Mouse (Mus musculus): ENCODE data around the gene Lrrc38. TPM values are rescaled to one million over a fixed set of nuclear protein-coding genes. Genes with fewer than 3 reads are reported as not detected.

Lrrc38 gene
- polyA plus RNA-seq, 1 experiment from 2014 or later, result 0.11 TPM

- Histone ChIP-seq H3K27ac (replicated peaks; ENCODE audit: low read depth, low read length) (no peak overlapping the region), H3K27me3 (ENCODE audit: control insufficient read depth, insufficient read depth, low read length) (no peaks in the 10 kb centered on the region), H3K4me3 (ENCODE audit: low read depth, low read length) (no peak overlapping the region), H3K9me3 (ENCODE audit: control insufficient read depth, low read length) (no peaks in the 10 kb centered on the region), H3K9ac (ENCODE audit: low read length) (no peak overlapping the region), H3K4me1 (ENCODE audit: control insufficient read depth, insufficient read depth, low read length) (no peaks in the 10 kb centered on the region), H3K4me2 (ENCODE audit: low read depth, severe bottlenecking) (no peak overlapping the region), H3K36me3 (ENCODE audit: control insufficient read depth, insufficient read depth, low read length) (no peaks in the 10 kb centered on the region)
- ATAC-seq (ENCODE audit: insufficient number of reproducible peaks, low FRiP score, low TSS enrichment, low read depth), result no peak
- 62% methylated on average over 15 of the region's 15 CpGs for WGBS
- DNase-seq (ENCODE audit: low spot score), result no peak
Observed at GRCm38 (mm10) chr4:143366415-143367041, 17.0 kb downstream of the Lrrc38 start.

- no peak overlapping the region for H3K4me3 ChIP-seq (ENCODE audit: low read depth, low read length)
- WGBS, result 47% methylated on average over 7 of the region's 7 CpGs
- 0 out of 2 replicates have a peak, but pooled peaks cover 2% of the 10 kb centered on the region for H3K27me3 ChIP-seq (ENCODE audit: control insufficient read depth, insufficient read depth, low read length)
- no peaks in the 10 kb centered on the region for H3K4me1 ChIP-seq (ENCODE audit: control insufficient read depth, insufficient read depth, low read length)
- no peaks in the 10 kb centered on the region for H3K36me3 ChIP-seq (ENCODE audit: control insufficient read depth, insufficient read depth, low read length)
- no peak overlapping the region for H3K27ac ChIP-seq (replicated peaks; ENCODE audit: low read depth, low read length)
- no peak overlapping the region for H3K9ac ChIP-seq (ENCODE audit: low read length)
- no peak for ATAC-seq (ENCODE audit: insufficient number of reproducible peaks, low FRiP score, low TSS enrichment, low read depth)
- DNase-seq (ENCODE audit: low spot score), result no peak
- H3K4me2 ChIP-seq (ENCODE audit: low read depth, severe bottlenecking), result no peak overlapping the region
- no peaks in the 10 kb centered on the region for H3K9me3 ChIP-seq (ENCODE audit: control insufficient read depth, low read length)
Observed at GRCm38 (mm10) chr4:143379480-143379879, 29.9 kb downstream of the Lrrc38 start.

GRCm38 (mm10) chr4:143379931-143380715 is 30.6 kb downstream of the Lrrc38 start:
- Histone ChIP-seq H3K36me3 (ENCODE audit: control insufficient read depth, insufficient read depth, low read length) (no peaks in the 10 kb centered on the region), H3K9ac (ENCODE audit: low read length) (no peak overlapping the region), H3K27ac (replicated peaks; ENCODE audit: low read depth, low read length) (no peak overlapping the region), H3K9me3 (ENCODE audit: control insufficient read depth, low read length) (no peaks in the 10 kb centered on the region), H3K4me1 (ENCODE audit: control insufficient read depth, insufficient read depth, low read length) (no peaks in the 10 kb centered on the region), H3K4me3 (ENCODE audit: low read depth, low read length) (no peak overlapping the region), H3K27me3 (ENCODE audit: control insufficient read depth, insufficient read depth, low read length) (0 out of 2 replicates have a peak, but pooled peaks cover 2% of the 10 kb centered on the region), H3K4me2 (ENCODE audit: low read depth, severe bottlenecking) (no peak overlapping the region)
- 26% methylated on average over 15 of the region's 15 CpGs for WGBS
- no peak for ATAC-seq (ENCODE audit: insufficient number of reproducible peaks, low FRiP score, low TSS enrichment, low read depth)
- peak; percentile 23 for DNase-seq (ENCODE audit: low spot score)

GRCm38 (mm10) chr4:143380716-143381004 is 31.1 kb downstream of the Lrrc38 start:
- no peak for ATAC-seq (ENCODE audit: insufficient number of reproducible peaks, low FRiP score, low TSS enrichment, low read depth)
- 1% methylated on average over 5 of the region's 5 CpGs for WGBS

GRCm38 (mm10) chr4:143382163-143382562 is 32.6 kb downstream of the Lrrc38 start:
- WGBS, result 71% methylated on average over 3 of the region's 3 CpGs
- H3K9ac ChIP-seq (ENCODE audit: low read length), result no peak overlapping the region
- no peaks in the 10 kb centered on the region for H3K4me1 ChIP-seq (ENCODE audit: control insufficient read depth, insufficient read depth, low read length)
- no peak overlapping the region for H3K27ac ChIP-seq (replicated peaks; ENCODE audit: low read depth, low read length)
- H3K36me3 ChIP-seq (ENCODE audit: control insufficient read depth, insufficient read depth, low read length), result no peaks in the 10 kb centered on the region
- no peak overlapping the region for H3K4me2 ChIP-seq (ENCODE audit: low read depth, severe bottlenecking)
- DNase-seq (ENCODE audit: low spot score) (no peak), ATAC-seq (ENCODE audit: insufficient number of reproducible peaks, low FRiP score, low TSS enrichment, low read depth) (no peak)
- no peak overlapping the region for H3K4me3 ChIP-seq (ENCODE audit: low read depth, low read length)
- H3K9me3 ChIP-seq (ENCODE audit: control insufficient read depth, low read length), result no peaks in the 10 kb centered on the region
- H3K27me3 ChIP-seq (ENCODE audit: control insufficient read depth, insufficient read depth, low read length), result 0 out of 2 replicates have a peak, but pooled peaks cover 2% of the 10 kb centered on the region

More at GRCm38 (mm10) chr4:143380716-143381004, 31.1 kb downstream of the Lrrc38 start:
- H3K27me3 ChIP-seq (ENCODE audit: control insufficient read depth, insufficient read depth, low read length), result 0 out of 2 replicates have a peak, but pooled peaks cover 2% of the 10 kb centered on the region
- H3K9me3 ChIP-seq (ENCODE audit: control insufficient read depth, low read length), result no peaks in the 10 kb centered on the region
- no peak overlapping the region for H3K4me2 ChIP-seq (ENCODE audit: low read depth, severe bottlenecking)
- no peak overlapping the region for H3K27ac ChIP-seq (replicated peaks; ENCODE audit: low read depth, low read length)
- H3K4me3 ChIP-seq (ENCODE audit: low read depth, low read length), result no peak overlapping the region
- no peaks in the 10 kb centered on the region for H3K36me3 ChIP-seq (ENCODE audit: control insufficient read depth, insufficient read depth, low read length)
- H3K9ac ChIP-seq (ENCODE audit: low read length), result no peak overlapping the region
- peak; percentile 63 for DNase-seq (ENCODE audit: low spot score)
- no peaks in the 10 kb centered on the region for H3K4me1 ChIP-seq (ENCODE audit: control insufficient read depth, insufficient read depth, low read length)

- H3K27me3 ChIP-seq (ENCODE audit: control insufficient read depth, insufficient read depth, low read length), result 0 out of 2 replicates have a peak, but pooled peaks cover 2% of the 10 kb centered on the region
- H3K27ac ChIP-seq (replicated peaks; ENCODE audit: low read depth, low read length), result no peak overlapping the region
- 43% methylated on average over 4 of the region's 4 CpGs for WGBS
- H3K9ac ChIP-seq (ENCODE audit: low read length), result no peak overlapping the region
- ATAC-seq (ENCODE audit: insufficient number of reproducible peaks, low FRiP score, low TSS enrichment, low read depth), result no peak
- DNase-seq (ENCODE audit: low spot score), result peak; percentile 36
- H3K4me1 ChIP-seq (ENCODE audit: control insufficient read depth, insufficient read depth, low read length), result no peaks in the 10 kb centered on the region
- H3K4me3 ChIP-seq (ENCODE audit: low read depth, low read length), result no peak overlapping the region
- no peak overlapping the region for H3K4me2 ChIP-seq (ENCODE audit: low read depth, severe bottlenecking)
- H3K36me3 ChIP-seq (ENCODE audit: control insufficient read depth, insufficient read depth, low read length), result no peaks in the 10 kb centered on the region
- no peaks in the 10 kb centered on the region for H3K9me3 ChIP-seq (ENCODE audit: control insufficient read depth, low read length)
Observed at GRCm38 (mm10) chr4:143383646-143384045, 34.1 kb downstream of the Lrrc38 start.

GRCm38 (mm10) chr4:143388955-143389702 is 39.6 kb downstream of the Lrrc38 start:
- ATAC-seq (ENCODE audit: insufficient number of reproducible peaks, low FRiP score, low TSS enrichment, low read depth), result peak; percentile 82
- Histone ChIP-seq H3K4me1 (ENCODE audit: control insufficient read depth, insufficient read depth, low read length) (no peaks in the 10 kb centered on the region), H3K9ac (ENCODE audit: low read length) (peak overlapping the region; percentile 55), H3K9me3 (ENCODE audit: control insufficient read depth, low read length) (no peaks in the 10 kb centered on the region), H3K27ac (replicated peaks; ENCODE audit: low read depth, low read length) (no peak overlapping the region), H3K4me2 (ENCODE audit: low read depth, severe bottlenecking) (peak overlapping the region; percentile 41), H3K4me3 (ENCODE audit: low read depth, low read length) (peak overlapping the region; percentile 16; the same call in 1 of the 2 replicates), H3K27me3 (ENCODE audit: control insufficient read depth, insufficient read depth, low read length) (no peaks in the 10 kb centered on the region), H3K36me3 (ENCODE audit: control insufficient read depth, insufficient read depth, low read length) (no peaks in the 10 kb centered on the region)
- DNase-seq (ENCODE audit: low spot score), result peak; percentile 84
- 17% methylated on average over 17 of the region's 43 CpGs for WGBS

GRCm38 (mm10) chr4:143394181-143394580 is 44.6 kb downstream of the Lrrc38 start, which contains the start of gene Pramel1:
Gene Pramel1, plus strand, starts transcription at chr4:143394428.
- Histone ChIP-seq H3K4me3 (ENCODE audit: low read depth, low read length) (no peak within 1 kb of the TSS), H3K4me1 (ENCODE audit: control insufficient read depth, insufficient read depth, low read length) (no peaks in the 10 kb centered on the region), H3K36me3 (ENCODE audit: control insufficient read depth, insufficient read depth, low read length) (no peaks in the 10 kb centered on the region), H3K27ac (replicated peaks; ENCODE audit: low read depth, low read length) (no peak within 1 kb of the TSS), H3K9me3 (ENCODE audit: control insufficient read depth, low read length) (no peaks in the 10 kb centered on the region), H3K9ac (ENCODE audit: low read length) (no peak within 1 kb of the TSS), H3K4me2 (ENCODE audit: low read depth, severe bottlenecking) (no peak within 1 kb of the TSS), H3K27me3 (ENCODE audit: control insufficient read depth, insufficient read depth, low read length) (no peaks in the 10 kb centered on the region)
- ATAC-seq (ENCODE audit: insufficient number of reproducible peaks, low FRiP score, low TSS enrichment, low read depth) (no peak), DNase-seq (ENCODE audit: low spot score) (no peak)
- 76% methylated on average over 26 of the region's 26 CpGs for WGBS

Measured in limb, embryonic 11.5 days (tissue).